Mouse (Mus musculus) CD4-positive helper T cell, adult 2 months (primary cell): ENCODE data around the gene Pcsk4.

Source experiments
- DNase-seq: peaks from one replicate; pipeline ENCODE4 v3.0.0-alpha.2; 2012; ENCODE audit warnings: low read depth, missing footprints, low spot score

The Pcsk4 gene

DNA sequence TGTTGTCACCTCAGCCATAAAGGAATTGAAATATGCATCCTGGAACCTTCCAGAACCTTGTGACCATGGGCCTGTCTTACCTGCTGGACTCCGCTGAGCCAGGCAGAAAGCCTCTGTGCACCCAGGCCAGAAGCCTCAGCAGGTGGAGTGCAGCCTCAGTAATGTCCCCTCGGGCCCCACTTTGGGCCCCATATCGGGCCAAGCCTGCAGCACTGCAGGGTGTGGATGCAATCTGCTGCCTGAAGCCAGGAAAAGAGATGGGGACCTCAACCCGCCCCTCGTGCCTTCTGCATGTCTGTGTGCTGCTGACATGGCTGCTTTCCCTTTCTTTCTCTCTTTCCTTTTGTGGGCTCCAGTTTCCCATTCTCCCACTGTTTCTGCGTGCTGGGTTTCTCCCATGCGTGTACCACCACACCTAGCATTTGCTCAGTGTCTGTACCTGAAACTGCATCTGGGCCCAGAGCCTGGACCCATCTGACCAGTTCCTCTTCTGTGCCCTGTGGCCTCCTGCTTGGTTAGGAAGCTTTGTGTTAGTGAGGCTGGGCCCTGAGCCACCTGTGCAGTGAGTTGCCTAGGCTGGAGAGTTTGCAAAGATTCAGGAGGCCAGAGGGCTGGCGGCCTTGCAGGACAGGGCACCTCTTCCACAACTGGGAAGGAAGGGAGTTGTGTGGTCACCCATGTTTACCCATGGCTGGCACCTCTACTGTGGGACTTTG, 57.3 kb downstream of the Pcsk4 start:
- DNase-seq, result no peak
